ENCODE assay signal across 8 mouse cellular contexts in the genomic region with DNA sequence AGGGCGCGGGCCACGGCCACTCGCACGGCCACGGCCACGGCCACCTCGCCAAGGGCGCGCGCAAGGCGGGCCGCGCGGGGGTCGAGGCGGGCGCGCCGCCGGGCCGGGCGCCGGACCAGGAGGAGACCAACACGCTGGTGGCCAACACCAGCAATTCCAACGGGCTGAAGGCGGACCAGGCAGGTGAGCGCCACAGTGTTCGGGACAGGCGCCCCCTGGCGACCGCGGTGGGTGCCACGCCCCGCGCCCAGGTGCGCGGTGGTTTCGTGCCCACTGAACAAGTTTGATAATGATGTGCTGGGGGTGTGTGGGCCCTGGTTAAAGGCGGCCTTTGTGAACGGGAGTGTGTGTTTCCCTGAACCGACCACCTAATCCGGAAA. TPM values are rescaled to one million over a fixed set of nuclear protein-coding genes. Genes with fewer than 3 reads are reported as not detected.
DNase-seq lines count a peak whose midpoint lies in the region; ATAC-seq lines count a peak whose summit lies in the region.

No protein-coding gene starts in this region.

- no peaks in the 10 kb centered on the region for H3K9me3 ChIP-seq in forebrain, embryonic 10.5 days
- no peaks in the 10 kb centered on the region for H3K9me3 ChIP-seq in heart, embryonic 14.5 days (ENCODE audit: control insufficient read depth, low read length)
- H3K9me3 ChIP-seq in liver, embryonic 12.5 days (replicated peaks), result no peaks in the 10 kb centered on the region

- peak overlapping the region; percentile 95 for H3K4me2 ChIP-seq in heart, embryonic 14.5 days (ENCODE audit: low read length)
- H3K4me2 ChIP-seq in liver, embryonic 12.5 days, result peak overlapping the region; percentile 98

- peak; percentile 29 for ATAC-seq in heart, embryonic 14.5 days (ENCODE audit: insufficient number of reproducible peaks, insufficient read depth, low FRiP score, low read depth)
- ATAC-seq in liver, embryonic 12.5 days, result peak; percentile 56

- peaks cover 61% of the 10 kb centered on the region for H3K4me1 ChIP-seq in forebrain, embryonic 10.5 days
- peaks cover 24 to 51% of the 10 kb centered on the region in 2 experiments for H3K4me1 ChIP-seq in heart, embryonic 14.5 days (ENCODE audit: control insufficient read depth in 2 of 2, insufficient read depth in 2 of 2, low read length in 2 of 2)
- peaks cover 65% of the 10 kb centered on the region for H3K4me1 ChIP-seq in liver, embryonic 12.5 days

- peak overlapping the region; percentile 93 for H3K27ac ChIP-seq in forebrain, embryonic 10.5 days
- H3K27ac ChIP-seq in heart, embryonic 14.5 days (replicated peaks in 1 of 2; ENCODE audit: control insufficient read depth in 1 of 2, insufficient read depth in 1 of 2, low read depth in 2 of 2, low read length in 2 of 2), result peak overlapping the region in 1 of 2 experiments; percentile 93; a peak in 1 of 4 replicates
- peak overlapping the region; percentile 95 for H3K27ac ChIP-seq in liver, embryonic 12.5 days

- peak overlapping the region; percentile 91 for H3K4me3 ChIP-seq in forebrain, embryonic 10.5 days
- H3K4me3 ChIP-seq in heart, embryonic 14.5 days (ENCODE audit: control insufficient read depth in 1 of 2, insufficient read depth in 1 of 2, low read depth in 1 of 2, low read length in 2 of 2), result peak overlapping the region; percentile 92 to 95
- peak overlapping the region; percentile 87 for H3K4me3 ChIP-seq in liver, embryonic 12.5 days

- peak overlapping the region; percentile 91 for H3K9ac ChIP-seq in heart, embryonic 14.5 days (ENCODE audit: low read length)
- peak overlapping the region; percentile 94 for H3K9ac ChIP-seq in liver, embryonic 12.5 days

- peak; percentile 80 to 82 for DNase-seq in CD8-positive naive resting alpha-beta T cell, adult 2 months (ENCODE audit: low read depth in 2 of 2, low spot score in 2 of 2)
- DNase-seq in c-Kit-positive CD71-negative TER-119-negative erythroid progenitor cells, embryonic 14.5 days (ENCODE audit: low read depth), result peak; percentile 58
- DNase-seq in forebrain, embryonic 10.5 days (ENCODE audit: extremely low spot score, low spot score), result peak; percentile 73
- DNase-seq in kidney, postnatal 10 days, result peak; percentile 90
- DNase-seq in naive thymus-derived CD4-positive, alpha-beta T cell, adult 2 months (ENCODE audit: low read depth), result peak; percentile 84
- DNase-seq in splenic B cell, adult 2 months (ENCODE audit: low read depth, low spot score), result peak; percentile 85

- peaks cover 14% of the 10 kb centered on the region for H3K27me3 ChIP-seq in forebrain, embryonic 10.5 days (ENCODE audit: poor library complexity, severe bottlenecking)
- H3K27me3 ChIP-seq in heart, embryonic 14.5 days (ENCODE audit: control insufficient read depth, insufficient read depth, low read length), result no peaks in the 10 kb centered on the region
- H3K27me3 ChIP-seq in liver, embryonic 12.5 days (replicated peaks), result peaks cover 9% of the 10 kb centered on the region; the same call in 1 of the 2 replicates
- no peaks in the 10 kb centered on the region for H3K27me3 ChIP-seq in splenic B cell, adult 2 months (ENCODE audit: control insufficient read depth, insufficient read depth, low read length, poor library complexity, severe bottlenecking)

- WGBS in forebrain, embryonic 10.5 days, result under 1% methylated on average over 43 of the region's 43 CpGs
- 0% methylated on average over 42 of the region's 43 CpGs for WGBS in heart, embryonic 14.5 days
- under 1% methylated on average over 43 of the region's 43 CpGs for WGBS in liver, embryonic 12.5 days (ENCODE audit: insufficient replicate concordance)

- H3K36me3 ChIP-seq in forebrain, embryonic 10.5 days (replicated peaks), result peaks cover 37% of the 10 kb centered on the region
- peaks cover 28% of the 10 kb centered on the region for H3K36me3 ChIP-seq in heart, embryonic 14.5 days (ENCODE audit: control insufficient read depth, insufficient read depth, low read length)
- H3K36me3 ChIP-seq in liver, embryonic 12.5 days, result peaks cover 40% of the 10 kb centered on the region
- H3K36me3 ChIP-seq in splenic B cell, adult 2 months (ENCODE audit: control insufficient read depth, insufficient read depth, low read length, poor library complexity, severe bottlenecking), result peaks cover 3% of the 10 kb centered on the region; the same call in 1 of the 2 replicates

RNA-seq across cellular contexts. Expression of gene Slc30a1, which starts 0.9 kb away (rescaled TPM):
- 1.2 and 1.5 TPM in 2 replicates for polyA plus RNA-seq in forebrain, embryonic 10.5 days (2016; fragmentation: Nextera tagmentation; extraction: Ambion mirVana)
- polyA plus RNA-seq in heart, embryonic 14.5 days (2014; fragmentation: Nextera tagmentation; extraction: Ambion mirVana), result 3.1 and 3.6 TPM in 2 replicates
- 6.0 and 7.2 TPM in 2 replicates for polyA plus RNA-seq in liver, embryonic 12.5 days (2016; fragmentation: Nextera tagmentation; extraction: Ambion mirVana)
